Mouse (Mus musculus): ENCODE measurements at regions not wholly inside any gene's neighbourhood (a gene's known extent, or its start where the extent isn't known, plus 50 kb on each side); places are given as distances from the start of the nearest gene placed in this dataset.
A peak's percentile ranks its signal among the peaks of the same experiment; 100 is the strongest.

- Histone ChIP-seq H3K36me3 (ENCODE audit: control insufficient read depth, insufficient read depth) (no peaks in the 10 kb centered on the region), H3K9me3 (replicated peaks; ENCODE audit: control insufficient read depth, low read length) (no peaks in the 10 kb centered on the region), H3K4me1 (ENCODE audit: control insufficient read depth, low read depth, low read length) (no peaks in the 10 kb centered on the region), H3K4me2 (ENCODE audit: low read depth, low read length) (no peak overlapping the region), H3K27me3 (ENCODE audit: control insufficient read depth, insufficient read depth, low read depth, low read length) (no peaks in the 10 kb centered on the region), H3K9ac (ENCODE audit: low read depth, low read length) (no peak overlapping the region; the same call in 1 of the 2 replicates), H3K27ac (ENCODE audit: low read length) (peak overlapping the region; percentile 59), H3K4me3 (ENCODE audit: low read depth, low read length) (no peak overlapping the region)
- ATAC-seq (ENCODE audit: low read depth), result peak; percentile 94
- 43% methylated on average over 7 of the region's 7 CpGs for WGBS (ENCODE audit: insufficient replicate concordance)
These were observed 846.7 kb downstream of the Synb start for GRCm38 (mm10) chr14:68447240-68447923.

GRCm38 (mm10) chr14:68433326-68433725 lies 860.8 kb downstream of the Synb start:
- H3K4me1 ChIP-seq (ENCODE audit: control insufficient read depth, low read depth, low read length), result no peaks in the 10 kb centered on the region
- H3K36me3 ChIP-seq (ENCODE audit: control insufficient read depth, insufficient read depth), result no peaks in the 10 kb centered on the region
- no peak for ATAC-seq (ENCODE audit: low read depth)
- no peaks in the 10 kb centered on the region for H3K27me3 ChIP-seq (ENCODE audit: control insufficient read depth, insufficient read depth, low read depth, low read length)
- no peak overlapping the region for H3K4me3 ChIP-seq (ENCODE audit: low read depth, low read length)
- H3K9ac ChIP-seq (ENCODE audit: low read depth, low read length), result no peak overlapping the region
- no peak overlapping the region for H3K27ac ChIP-seq (ENCODE audit: low read length)
- H3K4me2 ChIP-seq (ENCODE audit: low read depth, low read length), result no peak overlapping the region
- no peaks in the 10 kb centered on the region for H3K9me3 ChIP-seq (replicated peaks; ENCODE audit: control insufficient read depth, low read length)
- WGBS (ENCODE audit: insufficient replicate concordance), result 69% methylated on average over 9 of the region's 9 CpGs

GRCm38 (mm10) chr14:68432111-68432510 lies 862.0 kb downstream of the Synb start:
- WGBS (ENCODE audit: insufficient replicate concordance), result 51% methylated on average over 2 of the region's 2 CpGs
- no peaks in the 10 kb centered on the region for H3K36me3 ChIP-seq (ENCODE audit: control insufficient read depth, insufficient read depth)
- ATAC-seq (ENCODE audit: low read depth), result no peak
- no peak overlapping the region for H3K27ac ChIP-seq (ENCODE audit: low read length)
- no peaks in the 10 kb centered on the region for H3K9me3 ChIP-seq (replicated peaks; ENCODE audit: control insufficient read depth, low read length)
- H3K4me3 ChIP-seq (ENCODE audit: low read depth, low read length), result no peak overlapping the region
- no peak overlapping the region for H3K9ac ChIP-seq (ENCODE audit: low read depth, low read length)
- no peak overlapping the region for H3K4me2 ChIP-seq (ENCODE audit: low read depth, low read length)
- no peaks in the 10 kb centered on the region for H3K4me1 ChIP-seq (ENCODE audit: control insufficient read depth, low read depth, low read length)
- H3K27me3 ChIP-seq (ENCODE audit: control insufficient read depth, insufficient read depth, low read depth, low read length), result no peaks in the 10 kb centered on the region

- Histone ChIP-seq H3K27ac (ENCODE audit: low read length) (no peak overlapping the region), H3K4me2 (ENCODE audit: low read depth, low read length) (no peak overlapping the region), H3K36me3 (ENCODE audit: control insufficient read depth, insufficient read depth) (no peaks in the 10 kb centered on the region), H3K9ac (ENCODE audit: low read depth, low read length) (no peak overlapping the region), H3K4me1 (ENCODE audit: control insufficient read depth, low read depth, low read length) (no peaks in the 10 kb centered on the region), H3K4me3 (ENCODE audit: low read depth, low read length) (no peak overlapping the region), H3K27me3 (ENCODE audit: control insufficient read depth, insufficient read depth, low read depth, low read length) (no peaks in the 10 kb centered on the region), H3K9me3 (replicated peaks; ENCODE audit: control insufficient read depth, low read length) (no peaks in the 10 kb centered on the region)
- 52% methylated on average over 1 of the region's 1 CpGs for WGBS (ENCODE audit: insufficient replicate concordance)
- ATAC-seq (ENCODE audit: low read depth), result no peak
These were observed 866.9 kb downstream of the Synb start for GRCm38 (mm10) chr14:68427235-68427634.

GRCm38 (mm10) chr14:68392440-68392839 lies 901.7 kb downstream of the Synb start:
- no peak overlapping the region for H3K4me3 ChIP-seq (ENCODE audit: low read depth, low read length)
- no peak overlapping the region for H3K27ac ChIP-seq (ENCODE audit: low read length)
- H3K36me3 ChIP-seq (ENCODE audit: control insufficient read depth, insufficient read depth), result no peaks in the 10 kb centered on the region
- H3K27me3 ChIP-seq (ENCODE audit: control insufficient read depth, insufficient read depth, low read depth, low read length), result no peaks in the 10 kb centered on the region
- H3K4me2 ChIP-seq (ENCODE audit: low read depth, low read length), result no peak overlapping the region
- H3K9ac ChIP-seq (ENCODE audit: low read depth, low read length), result no peak overlapping the region
- no peak for ATAC-seq (ENCODE audit: low read depth)
- H3K9me3 ChIP-seq (replicated peaks; ENCODE audit: control insufficient read depth, low read length), result no peaks in the 10 kb centered on the region
- 26% methylated on average over 1 of the region's 1 CpGs for WGBS (ENCODE audit: insufficient replicate concordance)
- H3K4me1 ChIP-seq (ENCODE audit: control insufficient read depth, low read depth, low read length), result no peaks in the 10 kb centered on the region

- no peak overlapping the region for H3K4me3 ChIP-seq (ENCODE audit: low read depth, low read length)
- WGBS (ENCODE audit: insufficient replicate concordance), result 55% methylated on average over 3 of the region's 3 CpGs
- no peaks in the 10 kb centered on the region for H3K36me3 ChIP-seq (ENCODE audit: control insufficient read depth, insufficient read depth)
- no peak for ATAC-seq (ENCODE audit: low read depth)
- H3K4me1 ChIP-seq (ENCODE audit: control insufficient read depth, low read depth, low read length), result no peaks in the 10 kb centered on the region
- no peak overlapping the region for H3K27ac ChIP-seq (ENCODE audit: low read length)
- H3K9me3 ChIP-seq (replicated peaks; ENCODE audit: control insufficient read depth, low read length), result no peaks in the 10 kb centered on the region
- no peaks in the 10 kb centered on the region for H3K27me3 ChIP-seq (ENCODE audit: control insufficient read depth, insufficient read depth, low read depth, low read length)
- no peak overlapping the region for H3K9ac ChIP-seq (ENCODE audit: low read depth, low read length)
- H3K4me2 ChIP-seq (ENCODE audit: low read depth, low read length), result no peak overlapping the region
These were observed 902.2 kb downstream of the Synb start for GRCm38 (mm10) chr14:68391875-68392274.

- H3K27ac ChIP-seq (ENCODE audit: low read length), result no peak overlapping the region
- no peak for ATAC-seq (ENCODE audit: low read depth)
- no peak overlapping the region for H3K9ac ChIP-seq (ENCODE audit: low read depth, low read length)
- H3K27me3 ChIP-seq (ENCODE audit: control insufficient read depth, insufficient read depth, low read depth, low read length), result no peaks in the 10 kb centered on the region
- H3K9me3 ChIP-seq (replicated peaks; ENCODE audit: control insufficient read depth, low read length), result no peaks in the 10 kb centered on the region
- H3K4me3 ChIP-seq (ENCODE audit: low read depth, low read length), result no peak overlapping the region
- no peaks in the 10 kb centered on the region for H3K4me1 ChIP-seq (ENCODE audit: control insufficient read depth, low read depth, low read length)
- H3K4me2 ChIP-seq (ENCODE audit: low read depth, low read length), result no peak overlapping the region
- WGBS (ENCODE audit: insufficient replicate concordance), result 60% methylated on average over 7 of the region's 7 CpGs
- H3K36me3 ChIP-seq (ENCODE audit: control insufficient read depth, insufficient read depth), result no peaks in the 10 kb centered on the region
These were observed 912.4 kb downstream of the Synb start for GRCm38 (mm10) chr14:68381741-68382140.

GRCm38 (mm10) chr14:68367696-68368095 lies 926.4 kb downstream of the Synb start:
- 66% methylated on average over 5 of the region's 5 CpGs for WGBS (ENCODE audit: insufficient replicate concordance)
- H3K9ac ChIP-seq (ENCODE audit: low read depth, low read length), result no peak overlapping the region

GRCm38 (mm10) chr14:68363892-68364291 lies 930.2 kb downstream of the Synb start:
- no peaks in the 10 kb centered on the region for H3K9me3 ChIP-seq (replicated peaks; ENCODE audit: control insufficient read depth, low read length)
- H3K27me3 ChIP-seq (ENCODE audit: control insufficient read depth, insufficient read depth, low read depth, low read length), result no peaks in the 10 kb centered on the region
- H3K4me2 ChIP-seq (ENCODE audit: low read depth, low read length), result no peak overlapping the region
- no peak overlapping the region for H3K9ac ChIP-seq (ENCODE audit: low read depth, low read length)
- H3K27ac ChIP-seq (ENCODE audit: low read length), result no peak overlapping the region
- 62% methylated on average over 2 of the region's 2 CpGs for WGBS (ENCODE audit: insufficient replicate concordance)
- H3K36me3 ChIP-seq (ENCODE audit: control insufficient read depth, insufficient read depth), result no peaks in the 10 kb centered on the region
- no peak for ATAC-seq (ENCODE audit: low read depth)
- no peak overlapping the region for H3K4me3 ChIP-seq (ENCODE audit: low read depth, low read length)
- H3K4me1 ChIP-seq (ENCODE audit: control insufficient read depth, low read depth, low read length), result no peaks in the 10 kb centered on the region

More at GRCm38 (mm10) chr14:68367696-68368095, 926.4 kb downstream of the Synb start:
- Histone ChIP-seq H3K4me1 (ENCODE audit: control insufficient read depth, low read depth, low read length) (no peaks in the 10 kb centered on the region), H3K9me3 (replicated peaks; ENCODE audit: control insufficient read depth, low read length) (no peaks in the 10 kb centered on the region), H3K4me2 (ENCODE audit: low read depth, low read length) (no peak overlapping the region), H3K27me3 (ENCODE audit: control insufficient read depth, insufficient read depth, low read depth, low read length) (no peaks in the 10 kb centered on the region), H3K36me3 (ENCODE audit: control insufficient read depth, insufficient read depth) (no peaks in the 10 kb centered on the region), H3K27ac (ENCODE audit: low read length) (no peak overlapping the region), H3K4me3 (ENCODE audit: low read depth, low read length) (no peak overlapping the region)
- no peak for ATAC-seq (ENCODE audit: low read depth)
